Mouse (Mus musculus): ENCODE results near the gene Zkscan5.
"Not testable (repeated sequence)": the region's sequence is repeated elsewhere in the genome, so short reads cannot be mapped to it uniquely, and the experiment has no call there.

Gene Zkscan5

DNA sequence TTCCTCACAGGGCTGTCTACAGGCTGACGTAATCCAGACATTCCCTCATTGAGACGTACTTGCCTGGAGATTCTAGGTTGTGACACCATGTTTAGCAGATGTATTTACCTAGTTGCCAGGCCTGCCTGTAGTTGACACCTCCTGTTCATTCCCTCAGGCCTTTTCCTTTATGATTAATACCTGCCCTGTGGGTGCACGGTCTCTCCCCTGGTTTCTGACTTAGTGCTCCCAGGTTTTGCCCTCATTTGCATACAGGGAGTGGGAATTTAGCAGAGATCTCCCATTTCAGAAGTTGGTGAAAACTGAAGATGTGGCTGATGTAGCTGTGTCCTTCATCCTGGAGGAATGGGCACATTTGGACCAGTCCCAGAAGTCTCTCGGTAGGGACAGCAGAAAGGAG, 7.9 kb downstream of the Zkscan5 start:
- no peak for DNase-seq (ENCODE audit: extremely low spot score, low read depth, low spot score)

GRCm38 (mm10) chr5:145213505-145213904, 9.1 kb downstream of the Zkscan5 start:
- DNase-seq (ENCODE audit: extremely low spot score, low read depth, low spot score) = no peak

GRCm38 (mm10) chr5:145214679-145215078, 10.3 kb downstream of the Zkscan5 start:
- DNase-seq (ENCODE audit: extremely low spot score, low read depth, low spot score) = no peak

- DNase-seq (ENCODE audit: extremely low spot score, low read depth, low spot score) = no peak
These were observed 13.4 kb downstream of the Zkscan5 start for GRCm38 (mm10) chr5:145217746-145218145.

DNA sequence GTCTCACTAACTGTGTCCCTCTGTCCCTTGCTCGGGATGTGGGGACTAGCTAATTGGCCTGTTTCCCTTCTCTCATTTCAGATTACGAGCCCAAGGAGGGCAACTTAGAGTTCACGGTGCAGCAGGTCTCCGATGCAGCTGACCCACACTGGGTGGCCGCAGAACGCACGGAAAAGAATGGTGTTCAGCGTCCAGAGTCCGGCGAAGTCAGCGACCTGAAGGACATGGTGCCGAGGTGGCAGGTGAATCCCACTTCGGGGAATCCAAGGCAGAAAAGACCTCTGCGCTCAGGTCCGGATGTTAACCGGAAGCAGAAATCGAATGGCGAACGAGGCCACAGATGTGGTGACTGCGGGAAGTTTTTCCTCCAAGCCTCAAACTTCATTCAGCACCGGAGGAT, 13.8 kb downstream of the Zkscan5 start:
- no peak for DNase-seq (ENCODE audit: extremely low spot score, low read depth, low spot score)

- DNase-seq (ENCODE audit: extremely low spot score, low read depth, low spot score) = no peak
These were observed 14.3 kb downstream of the Zkscan5 start for GRCm38 (mm10) chr5:145218671-145219070.

DNA sequence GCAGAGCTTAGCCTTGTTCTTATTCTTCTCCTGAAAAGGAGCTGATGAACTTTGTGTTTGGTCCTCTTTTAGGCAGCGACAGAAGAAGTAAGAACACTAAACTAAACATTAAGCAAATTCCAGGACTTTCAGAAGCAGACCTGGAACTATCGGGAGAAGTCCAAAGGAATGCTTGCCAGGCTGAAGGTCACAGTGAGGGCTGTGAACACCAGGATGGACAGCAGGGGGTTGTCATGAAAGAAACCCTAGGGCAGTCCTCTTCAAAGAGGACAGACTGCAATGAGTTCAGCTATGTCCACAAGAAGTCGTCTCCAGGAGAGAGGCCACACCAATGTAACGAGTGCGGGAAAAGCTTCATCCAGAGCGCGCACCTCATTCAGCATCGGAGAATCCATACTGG, 15.6 kb downstream of the Zkscan5 start:
- no peak for DNase-seq (ENCODE audit: extremely low spot score, low read depth, low spot score)

GRCm38 (mm10) chr5:145222840-145223239, 18.5 kb downstream of the Zkscan5 start:
- no peak for DNase-seq (ENCODE audit: extremely low spot score, low read depth, low spot score)

DNA sequence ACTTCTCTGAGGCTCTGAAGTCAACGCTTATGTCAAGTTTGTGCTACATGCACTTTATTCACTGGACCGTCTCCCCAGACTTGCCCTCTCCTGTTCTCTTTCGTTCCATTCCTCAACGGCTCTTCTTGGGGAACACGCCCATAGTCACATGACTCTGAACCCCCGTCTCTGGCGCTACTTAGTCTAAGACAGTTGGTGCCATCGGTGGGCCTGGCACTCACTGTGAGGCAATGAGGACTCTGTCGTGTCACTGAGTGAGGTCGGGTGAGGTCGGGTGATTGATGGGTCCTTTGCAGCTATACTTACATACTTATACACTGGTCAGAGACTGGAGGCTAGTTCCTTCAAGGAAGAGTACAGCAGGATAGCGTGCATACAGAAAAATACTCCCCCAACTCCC, 19.0 kb downstream of the Zkscan5 start:
- no peak for DNase-seq (ENCODE audit: extremely low spot score, low read depth, low spot score)

GRCm38 (mm10) chr5:145226453-145226852, 22.1 kb downstream of the Zkscan5 start:
- no peak for DNase-seq (ENCODE audit: extremely low spot score, low read depth, low spot score)

DNA sequence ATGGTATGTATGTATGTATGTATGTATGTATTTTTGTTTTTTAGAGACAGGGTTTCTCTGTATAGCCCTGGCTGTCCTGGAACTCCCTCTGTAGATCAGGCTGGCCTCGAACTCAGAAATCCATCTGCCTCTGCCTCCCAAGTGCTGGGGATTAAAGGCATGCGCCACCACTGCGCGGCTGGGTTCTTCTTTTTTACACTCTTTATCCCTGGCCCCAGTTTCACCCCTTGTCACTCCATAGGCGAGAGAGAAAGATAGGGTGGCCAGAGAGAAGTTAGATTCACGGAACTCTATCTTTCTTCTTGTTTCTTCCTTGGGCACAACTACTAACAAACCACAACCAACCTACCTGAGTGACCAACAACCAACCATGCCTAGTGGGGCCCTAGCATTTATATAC, 24.9 kb downstream of the Zkscan5 start:
- DNase-seq (ENCODE audit: extremely low spot score, low read depth, low spot score) = not testable (repeated sequence)

DNA sequence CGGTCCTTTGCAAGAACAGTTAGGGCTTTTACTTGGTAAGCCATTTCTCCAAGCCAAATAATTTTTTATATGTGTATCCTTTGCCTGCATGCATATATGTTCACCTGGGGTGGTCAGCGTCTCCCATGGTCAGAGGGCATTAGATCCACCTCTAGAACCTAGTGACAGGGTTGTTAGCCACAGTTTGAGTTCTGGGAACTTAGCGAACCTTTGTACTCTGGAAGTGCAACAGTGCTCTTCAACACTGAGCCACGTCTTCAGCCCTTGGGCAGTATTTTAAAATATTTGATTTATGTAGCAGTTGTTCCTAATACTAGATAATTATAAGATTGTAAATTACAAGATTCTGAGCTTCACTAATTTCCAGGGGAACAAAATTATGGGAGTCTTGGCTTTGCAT, 26.3 kb downstream of the Zkscan5 start:
- DNase-seq (ENCODE audit: extremely low spot score, low read depth, low spot score) = no peak

GRCm38 (mm10) chr5:145231367-145231871, 27.1 kb downstream of the Zkscan5 start, which contains the start of gene Zfp655:
Gene Zfp655 (plus strand): TSS chr5:145231715.
- peak; percentile 83 for DNase-seq (ENCODE audit: extremely low spot score, low read depth, low spot score)

DNA sequence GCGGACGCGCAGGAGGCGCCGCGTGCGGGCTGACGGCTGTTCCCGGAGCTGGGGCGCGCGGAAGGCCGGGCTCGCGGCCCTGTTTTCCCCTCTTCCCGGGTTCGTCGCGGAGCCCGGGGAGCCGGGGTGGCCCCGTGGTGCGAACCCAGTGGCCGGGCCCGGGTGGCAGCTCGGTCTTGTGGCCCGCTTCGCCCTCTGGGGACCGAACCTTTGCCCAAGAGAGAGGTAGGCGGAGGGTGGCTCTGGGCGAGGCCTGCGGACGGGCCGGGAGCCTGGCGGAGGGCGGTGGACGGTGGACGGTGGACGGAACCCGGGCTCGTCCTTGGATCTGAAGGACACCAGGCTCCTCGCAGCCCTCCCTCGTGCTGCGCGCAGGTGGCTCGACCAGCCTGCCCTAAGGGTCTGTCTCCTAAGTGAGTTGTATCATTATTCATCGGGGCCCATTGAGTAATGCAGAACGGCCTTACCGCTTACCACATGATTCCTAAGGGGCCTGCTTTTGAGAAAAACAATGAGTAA, 27.6 kb downstream of the Zkscan5 start:
- DNase-seq (ENCODE audit: extremely low spot score, low read depth, low spot score) = no peak

GRCm38 (mm10) chr5:145234636-145235035, 30.3 kb downstream of the Zkscan5 start:
- no peak for DNase-seq (ENCODE audit: extremely low spot score, low read depth, low spot score)

- DNase-seq (ENCODE audit: extremely low spot score, low read depth, low spot score) = no peak
These were observed 45.2 kb downstream of the Zkscan5 start for GRCm38 (mm10) chr5:145249520-145249919.
